Mouse (Mus musculus) subcutaneous adipose tissue, adult 2 months (tissue): ENCODE data around the gene Gm21776. TPM values are rescaled to one million over a fixed set of nuclear protein-coding genes. Genes with fewer than 3 reads are reported as not detected.

ENCODE experiments used
- polyA plus RNA-seq: library from polyadenylated mRNA; depleted of rRNA; stranded (reverse); fragments of >200 nt; gene quantifications from 2 replicates; pipeline ENCODE4 v1.2.3, GENCODE M21; 2012; ENCODE audit warnings: low replicate concordance; rRNA removed

The Gm21776 gene
- not detected in 2 replicates for polyA plus RNA-seq

GRCm38 (mm10) chrY:76378362-76378761 is at the start of gene Gm21776:
Gm21776 (plus strand) TSS chrY:76378662.

